Mouse (Mus musculus): ENCODE data around the gene Rrbp1. TPM values are rescaled to one million over a fixed set of nuclear protein-coding genes. Genes with fewer than 3 reads are reported as not detected.

The Rrbp1 gene
- polyA plus RNA-seq, 1 experiment from 2014 or later, result 49.7 TPM

DNA sequence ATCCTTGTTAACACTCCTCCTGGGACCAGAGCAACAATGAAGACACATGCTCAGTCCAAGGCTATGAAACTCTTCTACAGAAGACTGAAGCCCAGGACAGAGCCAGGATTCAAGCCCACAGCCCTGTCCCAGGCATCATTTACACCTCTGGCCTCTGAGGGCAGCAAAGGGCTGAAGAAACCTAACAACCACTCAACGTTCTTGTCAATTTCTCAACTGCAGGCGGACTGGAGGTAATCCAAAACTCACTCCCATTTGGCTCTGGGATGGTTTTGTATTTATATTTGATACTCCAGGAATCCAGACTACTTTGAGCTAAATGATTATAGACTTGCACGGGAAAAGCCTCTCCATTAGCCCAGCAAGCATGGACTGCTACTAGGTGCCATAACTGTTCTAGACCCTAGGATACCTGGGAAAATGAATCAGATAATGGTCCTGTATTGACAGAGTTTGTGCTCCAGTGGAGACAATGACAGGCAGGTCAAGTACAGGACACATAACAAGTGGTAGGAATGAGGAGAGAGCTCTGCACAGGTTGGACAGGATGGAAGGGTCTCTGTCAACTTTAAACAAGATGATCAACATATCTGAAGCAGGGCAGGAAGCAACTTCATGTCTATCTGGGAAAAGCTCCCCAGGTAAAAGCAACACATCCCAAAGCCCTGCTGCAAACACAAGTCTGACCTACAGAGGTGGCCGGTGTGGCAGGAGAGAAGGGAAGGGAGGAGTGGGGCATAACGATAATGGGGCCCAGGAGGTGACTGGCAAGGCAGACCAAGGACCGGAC lies 5.7 kb downstream of the Rrbp1 start:
- H3K4me2 ChIP-seq, result peak overlapping the region; percentile 4; the same call in 1 of the 2 replicates
- H3K27ac ChIP-seq, result peak overlapping the region; percentile 3; the same call in 1 of the 2 replicates
- H3K4me1 ChIP-seq (replicated peaks), result peaks cover 78% of the 10 kb centered on the region

DNA sequence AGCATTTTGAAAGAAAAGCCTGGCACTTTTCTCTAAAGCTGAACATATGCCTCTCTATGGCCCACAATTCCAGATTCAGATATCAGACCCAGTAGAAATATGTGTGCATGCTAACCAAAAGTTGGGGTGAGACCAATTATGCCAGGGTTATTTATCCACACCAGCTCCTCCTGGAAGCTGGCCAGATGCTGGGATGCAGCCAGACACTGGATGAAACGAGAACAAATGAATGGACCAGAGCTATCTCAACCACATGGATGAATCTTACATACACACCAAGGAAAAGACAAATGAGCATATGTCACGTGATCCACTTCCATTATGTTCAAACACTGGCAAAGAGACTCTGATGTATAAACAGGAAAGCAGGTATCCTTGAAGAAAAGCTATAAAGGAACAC lies 7.5 kb downstream of the Rrbp1 start:
- no peak overlapping the region for H3K4me3 ChIP-seq (replicated peaks)
- peaks cover 11% of the 10 kb centered on the region for H3K36me3 ChIP-seq
- no peaks in the 10 kb centered on the region for H3K27me3 ChIP-seq
- peaks cover 65% of the 10 kb centered on the region for H3K4me1 ChIP-seq (replicated peaks)
- ATAC-seq (ENCODE audit: low read depth) (no peak), DNase-seq (no peak)
- H3K4me2 ChIP-seq, result no peak overlapping the region
- H3K9me3 ChIP-seq (replicated peaks), result no peaks in the 10 kb centered on the region
- no peak overlapping the region for H3K27ac ChIP-seq
- 57% methylated on average over 2 of the region's 2 CpGs for WGBS (ENCODE audit: insufficient replicate concordance)
- no peak overlapping the region for H3K9ac ChIP-seq

More for the DNA sequence above, 5.7 kb downstream of the Rrbp1 start:
- Histone ChIP-seq H3K9ac (no peak overlapping the region), H3K27me3 (no peaks in the 10 kb centered on the region), H3K36me3 (peaks cover 13% of the 10 kb centered on the region; the same call in 1 of the 2 replicates), H3K4me3 (replicated peaks) (no peak overlapping the region), H3K9me3 (replicated peaks) (no peaks in the 10 kb centered on the region)
- ATAC-seq (ENCODE audit: low read depth) (no peak), DNase-seq (no peak)
- 50% methylated on average over 6 of the region's 6 CpGs for WGBS (ENCODE audit: insufficient replicate concordance)

DNA sequence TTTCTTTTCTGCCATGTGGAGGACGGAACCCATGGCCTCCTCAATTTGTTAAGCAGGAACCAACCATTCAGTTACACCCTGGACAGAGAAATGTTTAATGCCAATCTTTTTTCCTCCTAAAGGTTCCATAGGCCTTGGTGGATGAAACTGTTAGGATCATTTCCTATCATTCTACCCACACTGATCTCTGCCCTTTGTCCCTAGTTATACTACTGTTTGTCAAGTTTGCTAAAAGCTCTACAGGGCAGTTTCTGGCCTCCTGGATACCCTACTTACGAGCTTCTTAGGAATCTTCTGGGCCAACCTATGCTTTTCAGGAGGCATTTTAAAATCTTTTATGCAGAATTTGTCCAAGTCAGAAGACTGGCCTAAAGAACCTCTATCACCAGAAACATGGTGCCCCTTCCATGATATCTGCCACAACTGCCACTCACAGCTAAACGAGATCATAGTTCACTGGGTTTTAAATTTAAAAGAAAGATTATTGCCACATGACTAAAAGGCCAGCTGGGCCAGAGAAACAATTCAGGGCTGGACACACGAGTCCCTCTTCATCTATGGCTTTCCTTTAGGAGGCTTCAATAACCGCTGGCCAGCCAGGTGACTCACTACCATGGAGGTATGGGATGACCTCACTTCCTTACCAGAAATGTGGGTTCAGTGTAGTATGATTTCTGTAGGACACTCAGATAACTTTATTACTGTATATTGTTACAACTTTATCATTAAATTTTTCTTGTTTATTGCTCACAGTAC lies 8.7 kb downstream of the Rrbp1 start:
- no peak for ATAC-seq (ENCODE audit: low read depth)
- Histone ChIP-seq H3K4me1 (replicated peaks) (peaks cover 57% of the 10 kb centered on the region), H3K27me3 (no peaks in the 10 kb centered on the region), H3K9me3 (replicated peaks) (no peaks in the 10 kb centered on the region), H3K9ac (no peak overlapping the region), H3K4me3 (replicated peaks) (no peak overlapping the region), H3K27ac (no peak overlapping the region), H3K36me3 (peaks cover 12% of the 10 kb centered on the region), H3K4me2 (no peak overlapping the region)
- 63% methylated on average over 5 of the region's 5 CpGs for WGBS (ENCODE audit: insufficient replicate concordance)
- no peak for DNase-seq

DNA sequence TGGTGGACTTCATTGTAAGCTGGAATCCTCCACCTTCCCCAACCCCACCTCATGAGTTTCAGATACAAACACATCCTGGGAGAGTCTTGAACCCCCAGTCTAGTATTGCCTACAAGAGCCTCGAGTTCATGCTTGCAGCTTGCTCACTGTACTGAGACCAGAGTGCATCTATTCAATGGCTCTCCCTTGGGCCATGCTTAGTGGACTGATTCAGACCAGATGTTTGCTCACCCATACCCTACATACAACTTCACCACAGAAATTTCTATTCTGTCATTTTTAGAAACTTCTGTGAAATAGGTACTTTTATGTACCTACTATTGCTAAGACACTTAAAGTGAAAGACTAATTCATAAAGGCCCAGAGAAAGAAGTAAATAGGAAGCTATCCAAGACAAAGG lies 18.1 kb downstream of the Rrbp1 start:
- Histone ChIP-seq H3K9ac (no peak overlapping the region), H3K27me3 (no peaks in the 10 kb centered on the region), H3K27ac (no peak overlapping the region), H3K4me3 (replicated peaks) (no peak overlapping the region), H3K4me2 (no peak overlapping the region), H3K4me1 (replicated peaks) (peaks cover 38% of the 10 kb centered on the region), H3K36me3 (peaks cover 16% of the 10 kb centered on the region), H3K9me3 (replicated peaks) (no peaks in the 10 kb centered on the region)
- ATAC-seq (ENCODE audit: low read depth) (no peak), DNase-seq (no peak)
- 48% methylated on average over 1 of the region's 1 CpGs for WGBS (ENCODE audit: insufficient replicate concordance)

DNA sequence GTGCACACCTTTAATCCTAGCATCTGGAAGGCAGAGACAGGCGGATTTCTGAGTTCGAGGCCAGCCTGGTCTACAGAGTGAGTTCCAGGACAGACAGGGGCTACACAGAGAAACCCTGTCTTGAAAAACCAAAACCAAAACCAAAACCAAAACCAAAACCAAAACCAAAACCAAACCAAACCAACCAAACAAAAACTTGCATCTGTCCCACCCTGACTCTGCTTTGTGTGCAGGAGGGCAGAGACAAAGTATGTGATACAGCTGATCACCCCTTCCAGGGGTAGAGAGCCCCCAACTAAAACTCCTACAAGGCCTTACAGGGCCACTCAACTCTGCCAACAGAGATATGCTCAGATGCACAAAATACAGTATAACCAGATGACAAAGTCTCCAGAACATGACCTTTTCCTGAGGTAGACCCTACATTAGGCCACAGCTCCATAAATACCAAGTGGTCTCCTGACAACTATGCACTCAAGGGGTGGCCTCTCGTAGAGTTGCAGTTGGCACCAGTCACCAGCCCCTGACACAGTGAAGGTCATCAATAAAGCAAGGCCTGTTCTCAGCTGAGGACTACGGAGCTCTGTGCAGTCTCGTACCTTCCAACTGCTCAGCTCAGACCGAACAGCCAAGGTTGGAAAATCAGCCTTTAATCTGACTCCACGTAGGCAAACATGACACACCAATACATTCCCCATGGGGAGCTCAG lies 18.9 kb downstream of the Rrbp1 start:
- Histone ChIP-seq H3K9me3 (replicated peaks) (no peaks in the 10 kb centered on the region), H3K27ac (no peak overlapping the region), H3K4me3 (replicated peaks) (no peak overlapping the region), H3K27me3 (no peaks in the 10 kb centered on the region), H3K4me1 (replicated peaks) (peaks cover 38% of the 10 kb centered on the region), H3K36me3 (peaks cover 19% of the 10 kb centered on the region), H3K4me2 (no peak overlapping the region), H3K9ac (no peak overlapping the region)
- DNase-seq (no peak), ATAC-seq (ENCODE audit: low read depth) (no peak)
- WGBS (ENCODE audit: insufficient replicate concordance), result 70% methylated on average over 7 of the region's 7 CpGs

DNA sequence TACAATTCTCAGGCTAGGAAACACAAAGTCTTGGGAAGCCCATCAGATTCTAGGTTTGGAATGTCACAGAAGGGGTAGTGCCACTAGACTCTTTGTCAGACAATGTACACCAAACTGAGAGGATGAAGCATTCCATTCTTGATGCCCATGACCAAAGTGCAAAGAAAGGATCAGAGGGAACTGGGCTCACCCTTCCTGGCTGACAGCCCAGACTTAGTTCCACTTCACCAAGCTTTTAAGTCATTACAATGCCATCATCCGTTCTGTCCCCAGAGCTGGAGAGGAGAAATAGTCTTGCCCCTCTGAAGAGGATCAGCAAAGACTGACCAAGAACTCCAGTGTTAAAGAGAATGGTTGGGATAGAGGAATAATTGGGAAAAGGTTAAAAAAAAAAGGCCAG lies 20.1 kb downstream of the Rrbp1 start:
- Histone ChIP-seq H3K4me3 (replicated peaks) (no peak overlapping the region), H3K36me3 (peaks cover 23% of the 10 kb centered on the region), H3K27me3 (no peaks in the 10 kb centered on the region), H3K4me2 (no peak overlapping the region), H3K27ac (no peak overlapping the region), H3K9ac (no peak overlapping the region), H3K4me1 (replicated peaks) (peaks cover 36% of the 10 kb centered on the region), H3K9me3 (replicated peaks) (no peaks in the 10 kb centered on the region)
- ATAC-seq (ENCODE audit: low read depth), result no peak
- WGBS (ENCODE audit: insufficient replicate concordance), result 62% methylated on average over 1 of the region's 1 CpGs
- no peak for DNase-seq

DNA sequence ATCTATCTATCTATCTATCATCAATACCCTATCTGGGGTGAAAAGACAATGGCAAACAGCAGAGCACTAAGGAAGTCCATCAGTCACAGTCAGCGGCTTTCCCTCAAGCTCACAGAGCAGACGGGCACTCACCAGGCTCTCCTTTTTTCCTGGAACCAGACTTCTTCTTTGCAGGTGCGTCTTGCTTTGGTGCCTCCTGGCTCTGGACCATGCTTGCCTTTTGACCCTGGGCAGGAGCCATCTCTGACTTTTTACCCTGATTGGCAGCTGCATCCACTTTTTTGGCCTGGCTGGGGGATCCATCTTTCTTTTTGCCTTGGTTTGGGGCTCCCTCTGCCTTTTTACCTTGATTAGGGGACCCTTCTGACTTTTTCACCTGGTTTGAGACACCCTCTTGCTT lies 23.0 kb downstream of the Rrbp1 start:
- WGBS (ENCODE audit: insufficient replicate concordance), result 79% methylated on average over 3 of the region's 3 CpGs

DNA sequence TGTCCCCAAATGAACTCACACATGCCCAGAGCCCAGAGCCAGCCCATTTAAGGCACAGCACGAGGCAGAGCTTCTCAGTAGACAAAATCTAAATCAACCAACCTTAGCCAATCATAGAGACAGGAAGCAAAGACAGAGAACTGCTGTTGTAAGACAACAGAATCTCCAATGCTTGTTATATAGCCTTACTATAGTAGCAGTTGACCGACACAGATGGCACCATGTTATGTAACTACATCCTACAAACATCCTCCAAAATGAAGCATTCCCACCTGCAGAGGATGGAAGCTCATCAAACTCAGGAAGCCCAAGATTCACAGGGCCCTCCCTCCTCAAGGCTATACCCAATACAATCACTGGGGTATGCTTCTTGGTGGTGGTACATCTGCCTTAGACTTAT lies 23.6 kb downstream of the Rrbp1 start:
- Histone ChIP-seq H3K4me2 (no peak overlapping the region), H3K4me3 (replicated peaks) (no peak overlapping the region), H3K4me1 (replicated peaks) (peaks cover 27% of the 10 kb centered on the region), H3K9me3 (replicated peaks) (no peaks in the 10 kb centered on the region), H3K27me3 (no peaks in the 10 kb centered on the region), H3K9ac (no peak overlapping the region), H3K36me3 (peaks cover 47% of the 10 kb centered on the region), H3K27ac (no peak overlapping the region)
- DNase-seq (no peak), ATAC-seq (ENCODE audit: low read depth) (no peak)
- 57% methylated on average over 2 of the region's 2 CpGs for WGBS (ENCODE audit: insufficient replicate concordance)

More for the DNA sequence above, 23.0 kb downstream of the Rrbp1 start:
- peaks cover 30% of the 10 kb centered on the region for H3K4me1 ChIP-seq (replicated peaks)
- DNase-seq (no peak), ATAC-seq (ENCODE audit: low read depth) (no peak)
- H3K9me3 ChIP-seq (replicated peaks), result no peaks in the 10 kb centered on the region
- no peak overlapping the region for H3K4me3 ChIP-seq (replicated peaks)
- no peaks in the 10 kb centered on the region for H3K27me3 ChIP-seq
- H3K4me2 ChIP-seq, result no peak overlapping the region
- no peak overlapping the region for H3K9ac ChIP-seq
- peaks cover 42% of the 10 kb centered on the region for H3K36me3 ChIP-seq
- no peak overlapping the region for H3K27ac ChIP-seq

DNA sequence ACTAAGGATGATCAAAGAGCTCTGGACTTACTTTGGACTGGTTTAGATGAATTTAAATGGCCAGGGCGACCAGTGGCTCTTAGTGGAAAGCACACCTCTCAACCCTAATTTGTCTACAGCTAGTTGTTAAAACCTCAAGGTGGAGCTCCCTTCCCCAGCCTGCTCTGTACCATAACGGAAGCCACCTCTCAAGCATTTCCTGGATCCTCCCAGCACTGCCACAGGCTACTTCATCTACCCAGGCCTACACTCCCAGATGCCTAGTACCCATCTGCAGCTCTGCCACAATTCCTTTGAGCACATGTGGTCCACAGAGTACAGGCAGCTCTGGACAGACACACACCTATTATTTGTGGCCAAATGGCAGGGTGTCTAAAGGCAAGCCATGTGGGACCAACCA lies 27.6 kb downstream of the Rrbp1 start:
- Histone ChIP-seq H3K27me3 (no peaks in the 10 kb centered on the region), H3K36me3 (peaks cover 57% of the 10 kb centered on the region), H3K9ac (no peak overlapping the region), H3K4me2 (no peak overlapping the region), H3K4me1 (replicated peaks) (peaks cover 42% of the 10 kb centered on the region), H3K27ac (no peak overlapping the region), H3K9me3 (replicated peaks) (no peaks in the 10 kb centered on the region), H3K4me3 (replicated peaks) (no peak overlapping the region)
- DNase-seq (no peak), ATAC-seq (ENCODE audit: low read depth) (no peak)
- 42% methylated on average over 2 of the region's 2 CpGs for WGBS (ENCODE audit: insufficient replicate concordance)

DNA sequence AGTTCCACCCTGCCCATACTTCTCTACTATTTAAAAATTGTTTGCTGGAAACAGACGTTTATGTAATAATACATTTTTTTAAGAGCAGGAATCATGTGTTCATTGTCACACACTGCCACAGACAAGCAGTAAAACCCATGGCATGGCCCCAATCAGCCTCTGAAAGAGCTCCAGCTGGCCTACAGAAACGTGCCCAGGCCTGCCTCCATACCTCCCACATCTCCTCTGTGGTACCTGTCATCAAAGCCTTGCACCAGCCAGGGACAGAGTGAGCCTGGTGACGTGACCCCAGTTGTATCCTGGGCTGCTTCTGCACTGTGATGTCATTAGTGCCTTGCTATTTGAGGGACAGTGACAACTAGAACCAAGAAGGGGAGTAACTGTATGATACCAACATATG lies 28.2 kb downstream of the Rrbp1 start:
- H3K4me1 ChIP-seq (replicated peaks), result peaks cover 45% of the 10 kb centered on the region
- H3K4me3 ChIP-seq (replicated peaks), result no peak overlapping the region
- no peaks in the 10 kb centered on the region for H3K9me3 ChIP-seq (replicated peaks)
- H3K36me3 ChIP-seq, result peaks cover 56% of the 10 kb centered on the region
- no peak overlapping the region for H3K27ac ChIP-seq
- DNase-seq (no peak), ATAC-seq (ENCODE audit: low read depth) (no peak)
- H3K4me2 ChIP-seq, result no peak overlapping the region
- no peaks in the 10 kb centered on the region for H3K27me3 ChIP-seq
- 47% methylated on average over 3 of the region's 3 CpGs for WGBS (ENCODE audit: insufficient replicate concordance)
- H3K9ac ChIP-seq, result no peak overlapping the region

DNA sequence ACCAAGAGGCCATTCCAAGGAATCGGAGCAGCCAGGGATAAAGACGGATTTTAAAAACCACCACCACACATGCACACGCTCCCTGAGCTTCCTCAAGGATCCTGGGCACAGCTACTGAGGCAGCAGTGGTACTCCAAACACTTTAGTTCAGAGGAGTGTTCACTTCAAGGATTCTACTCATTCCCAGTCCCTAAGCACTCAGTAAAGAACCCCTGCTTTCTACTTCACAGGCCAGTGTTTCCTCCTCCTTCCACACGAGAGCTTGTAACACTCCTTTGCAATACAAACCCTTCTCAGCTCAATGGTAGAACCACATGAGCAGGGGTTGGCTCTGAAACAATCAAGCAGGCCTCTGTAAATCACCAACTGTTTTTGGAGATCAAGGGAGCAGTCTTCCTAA lies 28.9 kb downstream of the Rrbp1 start:
- H3K27ac ChIP-seq, result 0 out of 2 replicates have a peak overlapping the region, but pooled peaks have one; percentile 8
- no peak for DNase-seq
- no peak overlapping the region for H3K4me2 ChIP-seq
- H3K36me3 ChIP-seq, result peaks cover 59% of the 10 kb centered on the region
- 76% methylated on average over 4 of the region's 4 CpGs for WGBS (ENCODE audit: insufficient replicate concordance)
- H3K4me1 ChIP-seq (replicated peaks), result peaks cover 45% of the 10 kb centered on the region
- H3K9me3 ChIP-seq (replicated peaks), result no peaks in the 10 kb centered on the region
- no peak for ATAC-seq (ENCODE audit: low read depth)
- H3K4me3 ChIP-seq (replicated peaks), result no peak overlapping the region
- no peak overlapping the region for H3K9ac ChIP-seq
- H3K27me3 ChIP-seq, result no peaks in the 10 kb centered on the region

All from liver, embryonic 13.5 days (tissue).